Mouse (Mus musculus) liver, postnatal 0 days (tissue): ENCODE results near the gene Nup160.
A peak's percentile ranks its signal among the peaks of the same experiment; 100 is the strongest.

ENCODE experiments used
- CTCF ChIP-seq: sonication (generic); IDR thresholded peaks from 2 replicates; pipeline ENCODE4 v1.5.1; 2016; ENCODE audit warnings: antibody characterized with exemption, low read depth
- EP300 ChIP-seq: IDR thresholded peaks from 2 replicates; pipeline ENCODE4 v1.6.1; 2016; ENCODE audit warnings: antibody characterized with exemption, low read depth, mild to moderate bottlenecking

GRCm38 (mm10) chr2:90678256-90679060 lies 1.4 kb downstream of the Nup160 start:
- TF ChIP-seq CTCF (peak; percentile 70), EP300 (no peak)
